Mouse (Mus musculus) heart, embryonic 15.5 days (tissue): Measurements from ENCODE around the gene Uba1. TPM values are rescaled to one million over a fixed set of nuclear protein-coding genes. Genes with fewer than 3 reads are reported as not detected.

Source experiments
- ATAC-seq: fragments of 200-750 bp; cut with Nextera tagmentation; replicated peaks from 2 replicates; pipeline ENCODE4 v1.8.0; 2017; ENCODE audit warnings: low read depth, moderate TSS enrichment; ENCODE audit not compliant: insufficient number of reproducible peaks, insufficient read depth, low FRiP score
- H3K27ac ChIP-seq: fragments of 300-500 bp; sonication (generic); 2 replicates; pipeline ENCODE4 v1.5.1; 2015; ENCODE audit warnings: mild to moderate bottlenecking, inconsistent platforms
- H3K27me3 ChIP-seq: fragments of 300-500 bp; sonication (generic); 2 replicates; pipeline ENCODE4 v1.6.1; 2015; ENCODE audit warnings: inconsistent platforms
- H3K36me3 ChIP-seq: fragments of 300-500 bp; sonication (generic); 2 replicates; pipeline ENCODE4 v1.6.1; 2015; ENCODE audit warnings: mild to moderate bottlenecking, inconsistent platforms
- H3K4me1 ChIP-seq: fragments of 300-500 bp; sonication (generic); replicated peaks from 2 replicates; pipeline ENCODE4 v1.6.1; 2015; ENCODE audit warnings: inconsistent platforms
- H3K4me2 ChIP-seq: fragments of 300-500 bp; sonication (generic); 2 replicates; pipeline ENCODE4 v1.6.1; 2015; ENCODE audit warnings: inconsistent platforms, mild to moderate bottlenecking, moderate library complexity
- H3K4me3 ChIP-seq: fragments of 300-500 bp; sonication (generic); 2 replicates; pipeline ENCODE4 v1.5.1; 2015; ENCODE audit warnings: mild to moderate bottlenecking, inconsistent platforms
- H3K9ac ChIP-seq: fragments of 300-500 bp; sonication (generic); 2 replicates; pipeline ENCODE4 v1.6.1; 2015; ENCODE audit warnings: mild to moderate bottlenecking, inconsistent platforms
- H3K9me3 ChIP-seq: fragments of 300-500 bp; sonication (generic); replicated peaks from 2 replicates; pipeline ENCODE4 v1.6.1; 2016; ENCODE audit warnings: inconsistent platforms
- WGBS: fragments of 180-500 bp; shearing (Covaris S2); methylation state at CpG from one replicate; pipeline ENCODE4 v1.1.7; 2015; ENCODE audit warnings: mixed read lengths; 5-methylcytosine and 5-hydroxymethylcytosine counted together
- polyA plus RNA-seq: library from polyadenylated mRNA; unstranded; fragments of >200 nt; fragmentation: Nextera tagmentation; extraction: Ambion mirVana; gene quantifications from 2 replicates; pipeline ENCODE4 v1.2.1, GENCODE M21; 2015

Gene Uba1
- polyA plus RNA-seq: 140 and 167 TPM in 2 replicates

DNA sequence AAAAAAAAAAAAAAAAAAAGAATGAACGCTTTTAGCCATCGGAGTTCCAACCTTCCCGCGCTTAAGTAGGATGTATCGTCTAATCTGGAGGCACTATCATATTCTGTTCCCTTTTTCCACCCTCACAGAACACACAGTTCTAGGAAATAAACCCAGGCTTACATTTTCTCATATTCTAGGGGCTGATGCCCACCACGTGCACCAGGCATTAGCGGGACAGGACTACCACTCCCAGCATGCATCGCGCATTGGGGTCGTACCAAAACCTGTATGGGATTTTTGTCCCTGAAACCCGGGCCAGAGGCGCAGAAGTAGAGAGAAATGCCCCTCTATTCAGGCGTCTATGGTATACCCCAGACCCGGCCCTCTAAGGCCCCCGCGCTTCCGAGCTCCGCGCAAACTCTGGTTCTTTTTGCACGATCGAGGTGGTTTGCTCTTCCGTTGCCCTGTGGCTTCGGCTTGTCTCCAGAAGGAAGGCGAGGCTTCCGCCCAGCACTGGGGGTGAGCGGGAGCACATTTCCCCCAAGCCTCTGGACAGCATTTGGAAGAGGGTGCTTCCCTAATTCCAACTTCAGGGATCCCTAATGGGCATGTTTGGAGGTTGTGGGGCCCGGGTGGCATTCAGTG lies at the start of gene Uba1:
TSS of gene Uba1 (plus strand) at position 301 of the 627 bp plus-strand sequence.
- Histone ChIP-seq H3K36me3 (no peaks in the 10 kb centered on the region), H3K9ac (peak within 1 kb of the TSS; percentile 58), H3K27me3 (no peaks in the 10 kb centered on the region), H3K9me3 (no peaks in the 10 kb centered on the region), H3K4me1 (no peaks in the 10 kb centered on the region), H3K4me3 (peak within 1 kb of the TSS; percentile 61), H3K4me2 (peak within 1 kb of the TSS; percentile 85), H3K27ac (peak within 1 kb of the TSS; percentile 74)
- WGBS: 14% methylated on average over 27 of the region's 27 CpGs
- peak; percentile 87 for ATAC-seq

DNA sequence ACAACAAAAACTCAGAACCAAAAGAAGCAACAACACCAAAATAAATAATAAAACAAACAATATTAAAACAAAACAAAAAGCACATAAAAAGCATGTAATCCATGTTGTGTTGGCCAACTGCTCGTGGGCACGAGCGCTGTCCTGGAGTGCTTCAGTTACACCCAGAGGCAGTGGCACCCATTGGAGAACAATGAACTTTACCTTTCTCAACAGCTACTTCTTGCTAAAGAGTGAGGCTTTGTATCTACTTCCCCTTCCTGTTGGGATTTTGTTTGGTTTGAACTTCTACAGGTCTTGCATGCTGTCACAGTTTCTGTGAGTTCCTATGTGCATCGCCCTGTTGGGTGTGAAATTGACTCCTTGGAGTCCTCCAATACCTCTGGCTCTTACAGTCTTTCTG lies 49.6 kb upstream of the Uba1 start:
- H3K9ac ChIP-seq: no peak overlapping the region
- 82% methylated on average over 4 of the region's 4 CpGs for WGBS
- no peak overlapping the region for H3K4me2 ChIP-seq
- H3K4me3 ChIP-seq: no peak overlapping the region
- no peaks in the 10 kb centered on the region for H3K9me3 ChIP-seq
- no peaks in the 10 kb centered on the region for H3K36me3 ChIP-seq
- no peaks in the 10 kb centered on the region for H3K27me3 ChIP-seq
- no peak overlapping the region for H3K27ac ChIP-seq
- no peaks in the 10 kb centered on the region for H3K4me1 ChIP-seq
- ATAC-seq: no peak

DNA sequence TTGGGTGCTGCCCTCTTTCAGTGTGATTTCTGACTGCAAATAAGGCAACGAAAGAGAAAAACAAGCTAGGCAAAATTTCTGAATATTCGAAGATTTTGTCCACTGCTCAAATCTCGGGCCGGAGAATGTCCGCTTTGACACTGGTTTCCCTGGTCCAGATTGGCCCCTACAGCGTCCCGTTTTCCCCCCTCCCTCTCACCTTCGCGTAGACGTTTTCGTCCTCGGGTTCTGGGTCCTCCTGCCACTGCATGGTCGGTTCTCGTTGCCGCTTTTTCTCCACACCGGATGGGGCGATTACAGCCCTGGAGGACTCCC lies 41.3 kb upstream of the Uba1 start:
- WGBS: 13% methylated on average over 17 of the region's 17 CpGs
- Histone ChIP-seq H3K9me3 (no peaks in the 10 kb centered on the region), H3K4me1 (peaks cover 6% of the 10 kb centered on the region), H3K36me3 (no peaks in the 10 kb centered on the region), H3K4me2 (peak overlapping the region; percentile 56), H3K9ac (peak overlapping the region; percentile 71), H3K4me3 (peak overlapping the region; percentile 65), H3K27me3 (no peaks in the 10 kb centered on the region), H3K27ac (peak overlapping the region; percentile 93)
- peak; percentile 28 for ATAC-seq

DNA sequence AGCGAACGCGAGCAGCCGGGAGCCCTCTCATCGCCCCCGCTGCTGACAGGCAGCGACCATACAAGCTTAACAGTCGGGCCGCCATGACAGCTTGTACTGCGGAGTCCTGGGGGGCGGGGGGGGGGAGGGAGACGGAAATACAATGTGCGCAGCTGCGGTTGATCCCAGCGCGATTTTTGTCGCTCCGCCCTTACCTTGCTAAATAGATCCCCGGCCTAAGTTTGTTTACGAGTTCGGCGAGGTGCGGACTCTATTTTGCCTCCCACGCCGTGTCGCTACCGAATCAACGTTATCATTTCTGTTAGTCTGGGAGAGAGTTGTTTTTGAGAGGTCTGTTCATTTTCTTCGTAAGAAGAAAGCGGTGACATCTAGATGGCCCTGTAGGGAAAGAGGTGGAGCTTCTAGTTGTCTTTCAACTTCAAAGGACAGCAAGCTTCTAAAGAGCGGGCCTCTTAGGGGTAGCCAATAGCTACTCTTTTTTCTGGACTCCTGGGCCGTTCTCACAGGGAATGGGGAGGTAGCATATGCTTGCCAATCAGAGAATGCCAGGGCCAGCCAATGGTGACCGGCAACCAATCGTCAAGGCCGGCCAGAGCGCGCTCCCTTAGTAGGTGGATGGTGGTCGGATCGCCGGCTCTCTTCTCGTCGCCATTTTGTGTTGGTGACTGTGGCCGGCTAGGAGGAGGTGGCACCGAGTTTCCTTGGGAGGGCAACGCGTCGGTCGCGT lies 40.8 kb upstream of the Uba1 start, which contains the start of the genes Rbm10 and Ndufb11:
TSS of gene Rbm10 (plus strand) at position 328 of the 727 bp plus-strand sequence.
TSS of gene Ndufb11 (minus strand) at position 444 of the 727 bp plus-strand sequence.
- ATAC-seq: peak; percentile 96
- Histone ChIP-seq H3K9ac (peak within 1 kb of the TSS; percentile 73), H3K36me3 (no peaks in the 10 kb centered on the region), H3K4me3 (peak within 1 kb of the TSS; percentile 65), H3K27me3 (no peaks in the 10 kb centered on the region), H3K9me3 (no peaks in the 10 kb centered on the region), H3K27ac (peak within 1 kb of the TSS; percentile 93), H3K4me1 (peaks cover 6% of the 10 kb centered on the region), H3K4me2 (peak within 1 kb of the TSS; percentile 61)
- 10% methylated on average over 45 of the region's 49 CpGs for whole genome bisulfite sequencing

GRCm38 (mm10) chrX:20617903-20618399 lies 40.2 kb upstream of the Uba1 start:
- H3K27ac ChIP-seq: peak overlapping the region; percentile 93
- no peaks in the 10 kb centered on the region for H3K27me3 ChIP-seq
- ATAC-seq: peak; percentile 23; the same call in 1 of the 2 replicates
- no peaks in the 10 kb centered on the region for H3K9me3 ChIP-seq
- H3K9ac ChIP-seq: peak overlapping the region; percentile 73
- H3K4me2 ChIP-seq: peak overlapping the region; percentile 61
- H3K4me1 ChIP-seq: peaks cover 6% of the 10 kb centered on the region
- peak overlapping the region; percentile 65 for H3K4me3 ChIP-seq
- WGBS: 11% methylated on average over 31 of the region's 31 CpGs
- H3K36me3 ChIP-seq: no peaks in the 10 kb centered on the region

GRCm38 (mm10) chrX:20638141-20638540 lies 20.0 kb upstream of the Uba1 start:
- H3K9me3 ChIP-seq: no peaks in the 10 kb centered on the region
- no peak overlapping the region for H3K4me2 ChIP-seq
- no peaks in the 10 kb centered on the region for H3K27me3 ChIP-seq
- no peak overlapping the region for H3K9ac ChIP-seq
- H3K36me3 ChIP-seq: peaks cover 13% of the 10 kb centered on the region
- no peak for ATAC-seq
- no peak overlapping the region for H3K4me3 ChIP-seq
- no peaks in the 10 kb centered on the region for H3K4me1 ChIP-seq
- WGBS: 97% methylated on average over 2 of the region's 2 CpGs
- H3K27ac ChIP-seq: no peak overlapping the region

DNA sequence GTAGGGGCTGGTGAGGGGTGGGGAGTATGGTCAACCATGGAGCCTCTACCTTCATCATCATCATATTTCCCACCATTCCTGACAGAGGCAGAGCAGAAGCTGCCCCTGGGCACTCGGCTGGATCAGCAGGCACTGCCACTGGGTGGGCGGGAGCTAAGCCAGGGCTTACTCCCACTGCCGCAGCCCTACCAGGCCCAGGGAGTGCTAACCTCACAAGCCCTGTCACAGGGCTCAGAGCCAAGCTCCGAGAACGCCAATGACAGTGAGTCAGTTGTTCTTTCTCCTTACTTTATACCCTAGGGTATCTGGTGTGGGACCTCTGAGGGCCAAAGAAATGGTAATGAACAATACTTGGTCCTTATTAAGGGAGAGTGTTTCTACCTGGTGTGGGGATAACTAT lies 13.3 kb upstream of the Uba1 start:
- ATAC-seq: no peak
- Histone ChIP-seq H3K9ac (no peak overlapping the region), H3K4me2 (no peak overlapping the region), H3K4me1 (no peaks in the 10 kb centered on the region), H3K27me3 (no peaks in the 10 kb centered on the region), H3K4me3 (no peak overlapping the region), H3K36me3 (peaks cover 22% of the 10 kb centered on the region), H3K27ac (no peak overlapping the region), H3K9me3 (no peaks in the 10 kb centered on the region)
- WGBS: 68% methylated on average over 5 of the region's 5 CpGs

GRCm38 (mm10) chrX:20657593-20657992 lies 533 bp upstream of the Uba1 start:
- Histone ChIP-seq H3K27me3 (no peaks in the 10 kb centered on the region), H3K27ac (no peak overlapping the region), H3K4me2 (peak overlapping the region; percentile 85), H3K4me3 (peak overlapping the region; percentile 61), H3K4me1 (no peaks in the 10 kb centered on the region), H3K9me3 (no peaks in the 10 kb centered on the region), H3K9ac (no peak overlapping the region), H3K36me3 (no peaks in the 10 kb centered on the region)
- WGBS: 23% methylated on average over 5 of the region's 5 CpGs
- ATAC-seq: no peak

DNA sequence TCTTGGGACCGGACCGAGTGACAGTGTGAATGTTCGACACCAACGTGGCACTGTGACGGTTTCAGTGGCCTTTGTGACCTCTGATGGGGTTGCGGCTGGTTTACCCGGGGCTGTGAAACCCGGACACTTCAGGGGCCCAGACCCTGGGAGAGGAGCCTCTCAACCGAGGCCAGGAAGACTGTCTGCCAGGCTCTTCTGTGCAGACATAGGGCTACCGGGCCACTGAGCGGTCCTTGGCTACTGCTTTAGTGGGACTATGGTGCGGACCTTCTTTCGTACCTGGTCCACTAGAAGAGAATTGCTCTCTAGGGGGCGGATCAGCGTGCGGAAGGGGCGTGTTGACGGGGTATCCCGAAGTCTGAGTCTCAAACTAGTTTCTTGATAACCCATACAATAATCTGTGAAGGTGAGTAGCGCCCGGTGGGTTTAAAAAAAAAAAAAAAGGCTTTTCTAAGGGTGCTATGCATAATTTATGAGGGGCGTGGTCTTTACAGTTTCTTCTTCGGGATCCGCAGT lies 823 bp downstream of the Uba1 start:
- no peak for ATAC-seq

DNA sequence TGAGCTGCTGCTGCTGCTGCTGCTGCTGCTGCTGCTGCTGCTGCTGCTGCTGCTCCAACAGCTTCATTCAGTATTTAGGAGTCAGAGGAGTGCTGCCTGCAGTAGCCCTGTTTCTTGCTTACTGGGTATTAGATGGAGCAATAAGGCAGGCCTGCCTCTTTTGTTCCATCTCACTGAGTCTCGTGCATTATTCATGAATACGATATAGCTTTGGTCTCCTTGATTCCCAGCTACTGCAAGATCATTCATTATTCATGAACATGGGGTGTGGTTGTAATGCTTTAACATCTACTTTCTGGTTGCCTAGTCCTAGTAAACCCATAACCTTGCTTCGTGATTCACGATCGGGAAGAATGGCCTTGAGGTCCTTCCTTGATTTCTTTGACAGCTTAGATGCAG lies 4.2 kb downstream of the Uba1 start:
- no peak overlapping the region for H3K9ac ChIP-seq
- no peaks in the 10 kb centered on the region for H3K9me3 ChIP-seq
- ATAC-seq: no peak
- H3K4me1 ChIP-seq: peaks cover 17% of the 10 kb centered on the region
- 26% methylated on average over 5 of the region's 5 CpGs for WGBS
- no peak overlapping the region for H3K4me2 ChIP-seq
- no peaks in the 10 kb centered on the region for H3K27me3 ChIP-seq
- H3K27ac ChIP-seq: no peak overlapping the region
- H3K36me3 ChIP-seq: no peaks in the 10 kb centered on the region
- H3K4me3 ChIP-seq: no peak overlapping the region

More for the DNA sequence above, 823 bp downstream of the Uba1 start:
- Histone ChIP-seq H3K4me2 (peak overlapping the region; percentile 85), H3K9me3 (no peaks in the 10 kb centered on the region), H3K9ac (peak overlapping the region; percentile 58), H3K36me3 (no peaks in the 10 kb centered on the region), H3K27ac (peak overlapping the region; percentile 74; the same call in 1 of the 2 replicates), H3K4me3 (peak overlapping the region; percentile 61), H3K4me1 (peaks cover 1% of the 10 kb centered on the region; the same call in 1 of the 2 replicates), H3K27me3 (no peaks in the 10 kb centered on the region)
- 13% methylated on average over 24 of the region's 24 CpGs for WGBS

- Histone ChIP-seq H3K9me3 (no peaks in the 10 kb centered on the region), H3K4me3 (peak overlapping the region; percentile 72), H3K4me2 (peak overlapping the region; percentile 63), H3K9ac (peak overlapping the region; percentile 75), H3K27me3 (no peaks in the 10 kb centered on the region), H3K4me1 (peaks cover 17% of the 10 kb centered on the region), H3K27ac (peak overlapping the region; percentile 85), H3K36me3 (no peaks in the 10 kb centered on the region)
- peak; percentile 83 for ATAC-seq
- WGBS: 17% methylated on average over 24 of the region's 28 CpGs
These were observed 4.8 kb downstream of the Uba1 start for GRCm38 (mm10) chrX:20662716-20663443.
